Mouse (Mus musculus): ENCODE data around the gene Igf2bp3.

Gene Igf2bp3

GRCm38 (mm10) chr6:49173265-49173664 is 41.5 kb downstream of the Igf2bp3 start:
- no peak for DNase-seq

- DNase-seq = no peak
Measured at GRCm38 (mm10) chr6:49171216-49171615, 43.5 kb downstream of the Igf2bp3 start.

- no peak for DNase-seq
Measured at GRCm38 (mm10) chr6:49168648-49169047, 46.1 kb downstream of the Igf2bp3 start.

GRCm38 (mm10) chr6:49167406-49167805 is 47.4 kb downstream of the Igf2bp3 start:
- DNase-seq = no peak

GRCm38 (mm10) chr6:49166318-49166717 is 48.4 kb downstream of the Igf2bp3 start:
- no peak for DNase-seq

- no peak for DNase-seq
Measured at GRCm38 (mm10) chr6:49165855-49166254, 48.9 kb downstream of the Igf2bp3 start.

- peak; percentile 21 for DNase-seq
Measured at GRCm38 (mm10) chr6:49165101-49165500, 49.7 kb downstream of the Igf2bp3 start.

GRCm38 (mm10) chr6:49164701-49165100 is 50.1 kb downstream of the Igf2bp3 start:
- DNase-seq = no peak

- no peak for DNase-seq
Measured at GRCm38 (mm10) chr6:49159971-49160370, 54.8 kb downstream of the Igf2bp3 start.

- no peak for DNase-seq
Measured at GRCm38 (mm10) chr6:49156826-49157175, 58.0 kb downstream of the Igf2bp3 start.

- DNase-seq = no peak
Measured at GRCm38 (mm10) chr6:49156170-49156825, 58.5 kb downstream of the Igf2bp3 start.

GRCm38 (mm10) chr6:49151465-49151864 is 63.3 kb downstream of the Igf2bp3 start:
- peak; percentile 16 for DNase-seq

- DNase-seq = peak; percentile 43
Measured at GRCm38 (mm10) chr6:49150349-49151229, 64.2 kb downstream of the Igf2bp3 start.

GRCm38 (mm10) chr6:49149202-49149930 is 65.4 kb downstream of the Igf2bp3 start:
- peak; percentile 42 for DNase-seq

GRCm38 (mm10) chr6:49148781-49149180 is 66.0 kb downstream of the Igf2bp3 start:
- peak; percentile 64 for DNase-seq

GRCm38 (mm10) chr6:49148368-49148767 is 66.4 kb downstream of the Igf2bp3 start:
- peak; percentile 25 for DNase-seq

- DNase-seq = no peak
Measured at GRCm38 (mm10) chr6:49146461-49146860, 68.3 kb downstream of the Igf2bp3 start.

GRCm38 (mm10) chr6:49142428-49142827 is 72.3 kb downstream of the Igf2bp3 start:
- DNase-seq = peak; percentile 38

- no peak for DNase-seq
Measured at GRCm38 (mm10) chr6:49141125-49141524, 73.6 kb downstream of the Igf2bp3 start.

- no peak for DNase-seq
Measured at GRCm38 (mm10) chr6:49138159-49139051, 76.4 kb downstream of the Igf2bp3 start.

- no peak for DNase-seq
Measured at GRCm38 (mm10) chr6:49136739-49137138, 78.0 kb downstream of the Igf2bp3 start.

- DNase-seq = no peak
Measured at GRCm38 (mm10) chr6:49132352-49133090, 82.2 kb downstream of the Igf2bp3 start.

All from kidney, adult 18-20 months (tissue).